Mouse (Mus musculus): ENCODE measurements around the gene Sema3f.

Gene Sema3f

GRCm38 (mm10) chr9:107631861-107632260, 78.4 kb downstream of the Sema3f start:
- no peak for DNase-seq
